Mouse (Mus musculus): ENCODE results near the gene Mapk1. TPM values are rescaled to one million over a fixed set of nuclear protein-coding genes. Genes with fewer than 3 reads are reported as not detected.

Mapk1 gene
- polyA plus RNA-seq, 1 experiment from 2014 or later, result 196 TPM

DNA sequence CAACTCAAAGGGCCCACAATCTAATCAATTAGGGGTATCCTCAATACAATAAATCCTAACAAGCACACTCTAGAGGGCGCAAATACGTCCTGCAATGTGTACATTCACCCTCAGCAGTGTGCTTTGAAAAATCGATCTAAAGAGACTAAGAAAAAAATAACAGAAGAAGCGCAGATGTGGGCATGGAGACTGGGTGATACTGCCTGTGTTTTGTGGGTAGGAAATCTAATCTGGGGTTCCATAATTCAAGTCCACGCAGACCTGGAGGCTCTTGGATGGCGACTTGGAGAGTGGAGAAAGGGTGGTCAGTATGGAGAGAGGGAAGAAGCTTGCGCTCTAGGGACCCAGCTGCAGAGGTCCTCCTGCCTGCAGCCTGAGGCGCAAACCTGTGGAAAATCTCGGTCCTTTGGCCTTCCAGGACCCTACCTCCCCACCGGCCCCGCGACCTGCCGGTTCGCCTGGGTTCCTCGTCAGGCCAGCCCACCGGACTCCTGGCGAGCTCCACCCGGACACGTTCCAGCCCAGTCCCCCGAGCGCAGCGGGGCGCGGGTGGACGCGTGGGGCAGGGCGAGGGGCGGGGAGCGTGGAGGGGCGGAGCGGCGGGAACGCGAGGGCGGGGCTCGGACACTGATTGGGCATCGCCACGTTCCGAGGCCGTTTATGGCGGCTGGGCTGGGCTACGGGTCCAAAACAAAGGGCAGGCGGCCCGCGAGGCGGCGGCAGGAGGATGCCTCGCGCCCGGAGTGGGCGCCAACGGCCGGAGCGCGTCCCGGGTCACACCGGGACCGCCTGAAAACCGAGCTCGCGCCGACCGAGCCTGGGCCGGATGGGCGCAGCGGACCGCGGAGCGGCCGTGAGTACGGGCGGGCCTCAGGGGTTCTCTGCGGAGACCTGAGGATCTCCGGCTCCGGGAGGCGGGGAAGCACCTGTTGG lies 86.6 kb downstream of the Mapk1 start, which contains the start of gene Ypel1:
Ypel1 (plus strand) TSS at position 186 of the 933 bp plus-strand sequence.
- WGBS, result under 1% methylated on average over 74 of the region's 76 CpGs

DNA sequence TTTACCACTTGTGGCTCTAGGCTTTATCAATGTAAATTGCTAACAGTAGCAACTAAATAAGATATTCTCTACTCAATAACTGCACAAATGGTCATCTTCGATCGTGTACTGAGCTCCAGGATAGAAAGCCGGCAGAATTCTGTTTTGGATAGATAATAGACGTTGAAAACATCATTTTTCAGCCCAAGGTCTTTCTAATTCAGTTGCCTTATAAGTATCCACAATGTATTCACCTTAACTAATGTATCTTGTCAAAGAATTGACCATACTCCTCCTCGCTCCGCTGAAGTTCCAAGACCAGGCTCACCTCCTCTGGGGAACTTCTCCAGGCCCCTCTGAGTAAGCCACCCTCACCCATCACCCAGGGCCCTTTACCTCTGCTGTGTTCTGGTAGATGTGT lies 87.5 kb downstream of the Mapk1 start:
- no peak; the same call in 1 of the 2 replicates for ATAC-seq
- peaks cover 6% of the 10 kb centered on the region; the same call in 1 of the 2 replicates for H3K36me3 ChIP-seq (ENCODE audit: control insufficient read depth, insufficient read depth)
- peak overlapping the region; percentile 69 for H3K4me2 ChIP-seq (ENCODE audit: low read length)
- no peak overlapping the region for H3K27ac ChIP-seq (ENCODE audit: low read length)
- 35% methylated on average over 6 of the region's 6 CpGs for WGBS
- peak overlapping the region; percentile 88 for H3K4me3 ChIP-seq (replicated peaks; ENCODE audit: low read length)
- H3K27me3 ChIP-seq (replicated peaks; ENCODE audit: control insufficient read depth, insufficient read depth, low read length), result no peaks in the 10 kb centered on the region
- H3K9ac ChIP-seq (replicated peaks; ENCODE audit: low read depth, low read length), result peak overlapping the region; percentile 90
- H3K9me3 ChIP-seq (ENCODE audit: control insufficient read depth, low read length), result no peaks in the 10 kb centered on the region
- peaks cover 29% of the 10 kb centered on the region for H3K4me1 ChIP-seq (replicated peaks; ENCODE audit: control insufficient read depth, insufficient read depth, low read length)

More for the DNA sequence above, 86.6 kb downstream of the Mapk1 start, which contains the start of gene Ypel1:
- Histone ChIP-seq H3K4me3 (replicated peaks; ENCODE audit: low read length) (peak within 1 kb of the TSS; percentile 88), H3K9me3 (ENCODE audit: control insufficient read depth, low read length) (no peaks in the 10 kb centered on the region), H3K9ac (replicated peaks; ENCODE audit: low read depth, low read length) (peak within 1 kb of the TSS; percentile 90), H3K36me3 (ENCODE audit: control insufficient read depth, insufficient read depth) (no peaks in the 10 kb centered on the region), H3K27me3 (replicated peaks; ENCODE audit: control insufficient read depth, insufficient read depth, low read length) (no peaks in the 10 kb centered on the region), H3K4me2 (ENCODE audit: low read length) (peak within 1 kb of the TSS; percentile 69), H3K27ac (ENCODE audit: low read length) (peak within 1 kb of the TSS; percentile 96), H3K4me1 (replicated peaks; ENCODE audit: control insufficient read depth, insufficient read depth, low read length) (peaks cover 28% of the 10 kb centered on the region)
- peak; percentile 95 for ATAC-seq

DNA sequence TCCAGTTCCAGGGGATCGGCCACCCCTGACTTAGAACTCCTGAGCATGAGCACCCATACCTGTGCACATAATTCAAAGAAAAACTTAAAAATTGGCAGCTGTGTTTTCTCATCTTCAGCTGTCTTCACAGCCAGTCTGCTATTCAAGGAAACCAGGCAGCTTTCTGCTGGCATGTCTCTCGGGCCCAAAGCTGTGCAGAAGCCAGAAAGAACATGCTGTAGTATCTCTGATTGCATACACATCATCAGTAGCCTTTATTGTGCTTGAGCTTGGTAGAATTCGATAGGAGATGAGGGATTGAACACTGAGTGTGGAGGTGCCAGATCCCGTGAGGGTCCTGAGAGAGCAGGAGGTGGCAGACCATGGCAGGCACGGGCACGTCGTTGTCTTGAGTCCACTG lies 89.8 kb downstream of the Mapk1 start:
- H3K27ac ChIP-seq (ENCODE audit: low read length), result peak overlapping the region; percentile 39
- no peak overlapping the region for H3K9ac ChIP-seq (replicated peaks; ENCODE audit: low read depth, low read length)
- no peaks in the 10 kb centered on the region for H3K27me3 ChIP-seq (replicated peaks; ENCODE audit: control insufficient read depth, insufficient read depth, low read length)
- ATAC-seq, result no peak
- peaks cover 34% of the 10 kb centered on the region for H3K4me1 ChIP-seq (replicated peaks; ENCODE audit: control insufficient read depth, insufficient read depth, low read length)
- peaks cover 8% of the 10 kb centered on the region; the same call in 1 of the 2 replicates for H3K36me3 ChIP-seq (ENCODE audit: control insufficient read depth, insufficient read depth)
- WGBS, result 89% methylated on average over 7 of the region's 7 CpGs
- no peak overlapping the region for H3K4me3 ChIP-seq (replicated peaks; ENCODE audit: low read length)
- H3K9me3 ChIP-seq (ENCODE audit: control insufficient read depth, low read length), result no peaks in the 10 kb centered on the region
- no peak overlapping the region for H3K4me2 ChIP-seq (ENCODE audit: low read length)

DNA sequence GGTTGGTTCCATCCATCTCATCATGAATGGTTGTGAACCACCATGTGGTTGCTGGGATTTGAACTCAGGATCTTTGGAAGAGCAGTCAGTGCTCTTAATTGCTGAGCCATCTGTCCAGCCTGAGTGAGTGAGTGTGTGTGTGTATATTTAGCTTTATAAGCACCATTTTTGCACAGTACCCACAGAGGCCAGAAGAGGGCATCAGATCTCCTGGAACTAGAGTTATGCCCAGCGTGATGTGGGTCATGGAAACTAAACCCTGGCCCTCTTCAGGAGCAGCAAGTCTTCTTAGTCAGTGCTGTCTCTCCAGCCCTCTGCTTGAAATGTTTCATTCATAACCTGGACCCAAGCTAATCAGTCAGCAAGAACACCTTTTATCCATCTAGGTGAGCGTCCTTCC lies 93.1 kb downstream of the Mapk1 start:
- 93% methylated on average over 2 of the region's 2 CpGs for WGBS
- ATAC-seq, result no peak
- H3K4me1 ChIP-seq (replicated peaks; ENCODE audit: control insufficient read depth, insufficient read depth, low read length), result peaks cover 30% of the 10 kb centered on the region
- H3K9ac ChIP-seq (replicated peaks; ENCODE audit: low read depth, low read length), result no peak overlapping the region
- no peak overlapping the region for H3K4me2 ChIP-seq (ENCODE audit: low read length)
- H3K36me3 ChIP-seq (ENCODE audit: control insufficient read depth, insufficient read depth), result peaks cover 11% of the 10 kb centered on the region
- no peak overlapping the region for H3K27ac ChIP-seq (ENCODE audit: low read length)
- H3K9me3 ChIP-seq (ENCODE audit: control insufficient read depth, low read length), result no peaks in the 10 kb centered on the region
- no peaks in the 10 kb centered on the region for H3K27me3 ChIP-seq (replicated peaks; ENCODE audit: control insufficient read depth, insufficient read depth, low read length)
- no peak overlapping the region for H3K4me3 ChIP-seq (replicated peaks; ENCODE audit: low read length)

DNA sequence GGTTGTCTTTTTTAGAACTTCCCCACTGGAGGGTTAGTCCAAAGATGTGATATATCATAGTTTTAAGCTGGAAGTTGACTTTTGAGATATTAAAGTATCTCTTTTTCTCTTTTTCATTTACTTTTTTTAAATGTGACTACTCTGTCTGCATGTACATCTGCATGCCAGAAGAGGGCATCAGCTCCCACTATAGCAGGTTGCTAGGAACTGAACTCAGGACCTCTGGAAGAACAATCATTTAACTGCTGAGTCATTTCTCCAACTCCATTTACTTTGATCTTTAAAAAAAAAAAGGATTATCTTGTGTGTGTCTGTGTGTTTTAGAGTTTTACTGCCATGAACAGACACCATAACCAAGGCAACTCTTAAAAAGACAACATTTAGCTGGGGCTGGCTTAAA lies 93.7 kb downstream of the Mapk1 start:
- Histone ChIP-seq H3K4me1 (replicated peaks; ENCODE audit: control insufficient read depth, insufficient read depth, low read length) (peaks cover 26% of the 10 kb centered on the region), H3K4me3 (replicated peaks; ENCODE audit: low read length) (no peak overlapping the region), H3K27me3 (replicated peaks; ENCODE audit: control insufficient read depth, insufficient read depth, low read length) (no peaks in the 10 kb centered on the region), H3K36me3 (ENCODE audit: control insufficient read depth, insufficient read depth) (peaks cover 11% of the 10 kb centered on the region), H3K27ac (ENCODE audit: low read length) (no peak overlapping the region), H3K9me3 (ENCODE audit: control insufficient read depth, low read length) (no peaks in the 10 kb centered on the region), H3K4me2 (ENCODE audit: low read length) (no peak overlapping the region), H3K9ac (replicated peaks; ENCODE audit: low read depth, low read length) (no peak overlapping the region)
- ATAC-seq, result no peak

- no peak overlapping the region for H3K4me3 ChIP-seq (replicated peaks; ENCODE audit: low read length)
- no peaks in the 10 kb centered on the region for H3K9me3 ChIP-seq (ENCODE audit: control insufficient read depth, low read length)
- H3K36me3 ChIP-seq (ENCODE audit: control insufficient read depth, insufficient read depth), result peaks cover 21% of the 10 kb centered on the region
- H3K4me2 ChIP-seq (ENCODE audit: low read length), result no peak overlapping the region
- H3K9ac ChIP-seq (replicated peaks; ENCODE audit: low read depth, low read length), result no peak overlapping the region
- WGBS, result 30% methylated on average over 7 of the region's 7 CpGs
- H3K4me1 ChIP-seq (replicated peaks; ENCODE audit: control insufficient read depth, insufficient read depth, low read length), result peaks cover 20% of the 10 kb centered on the region
- no peaks in the 10 kb centered on the region for H3K27me3 ChIP-seq (replicated peaks; ENCODE audit: control insufficient read depth, insufficient read depth, low read length)
- 0 out of 2 replicates have a peak overlapping the region, but pooled peaks have one; percentile 17 for H3K27ac ChIP-seq (ENCODE audit: low read length)
- peak; percentile 60 for ATAC-seq
Measured at GRCm38 (mm10) chr16:17078101-17078500, 94.9 kb downstream of the Mapk1 start.

DNA sequence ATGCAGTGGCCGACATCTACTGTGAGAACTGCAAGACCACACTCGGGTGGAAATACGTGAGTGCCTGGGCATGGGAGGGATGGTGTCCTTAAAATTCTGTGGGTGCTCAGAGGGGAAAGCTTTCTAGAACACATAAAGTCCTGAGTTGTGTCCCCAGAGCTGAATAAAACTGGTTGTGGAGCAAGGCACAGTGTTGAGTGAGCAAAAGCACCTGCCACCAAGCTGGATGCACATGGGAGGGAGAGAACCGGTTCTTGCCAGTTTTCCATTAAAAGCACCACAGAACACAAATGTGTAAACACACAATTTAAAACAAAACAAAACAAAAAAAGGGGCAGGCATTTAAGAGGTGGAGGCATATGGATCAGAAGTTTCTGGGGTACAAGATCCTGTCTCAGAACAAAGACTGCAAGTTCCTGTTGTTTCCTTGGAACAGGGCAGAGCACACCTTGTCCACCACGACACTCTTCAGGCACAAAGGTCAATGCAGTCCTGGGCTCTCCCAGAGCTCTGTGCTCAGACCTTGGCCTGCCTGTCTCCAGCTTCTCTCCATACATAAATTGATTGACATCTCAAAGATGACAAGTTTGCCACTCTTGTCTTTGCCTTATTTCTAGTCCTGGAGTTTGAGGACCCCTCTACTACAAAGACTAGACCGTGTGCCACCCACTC lies 99.1 kb downstream of the Mapk1 start:
- H3K27me3 ChIP-seq (replicated peaks; ENCODE audit: control insufficient read depth, insufficient read depth, low read length), result no peaks in the 10 kb centered on the region
- H3K9me3 ChIP-seq (ENCODE audit: control insufficient read depth, low read length), result no peaks in the 10 kb centered on the region
- peaks cover 7% of the 10 kb centered on the region for H3K4me1 ChIP-seq (replicated peaks; ENCODE audit: control insufficient read depth, insufficient read depth, low read length)
- H3K36me3 ChIP-seq (ENCODE audit: control insufficient read depth, insufficient read depth), result peaks cover 42% of the 10 kb centered on the region
- H3K4me2 ChIP-seq (ENCODE audit: low read length), result no peak overlapping the region
- H3K27ac ChIP-seq (ENCODE audit: low read length), result no peak overlapping the region
- 86% methylated on average over 6 of the region's 6 CpGs for WGBS
- no peak overlapping the region for H3K9ac ChIP-seq (replicated peaks; ENCODE audit: low read depth, low read length)
- no peak overlapping the region for H3K4me3 ChIP-seq (replicated peaks; ENCODE audit: low read length)
- ATAC-seq, result no peak

- Histone ChIP-seq H3K27me3 (replicated peaks; ENCODE audit: control insufficient read depth, insufficient read depth, low read length) (no peaks in the 10 kb centered on the region), H3K4me3 (replicated peaks; ENCODE audit: low read length) (no peak overlapping the region), H3K9me3 (ENCODE audit: control insufficient read depth, low read length) (no peaks in the 10 kb centered on the region), H3K4me1 (replicated peaks; ENCODE audit: control insufficient read depth, insufficient read depth, low read length) (no peaks in the 10 kb centered on the region), H3K9ac (replicated peaks; ENCODE audit: low read depth, low read length) (no peak overlapping the region), H3K27ac (ENCODE audit: low read length) (no peak overlapping the region), H3K36me3 (ENCODE audit: control insufficient read depth, insufficient read depth) (peaks cover 58% of the 10 kb centered on the region), H3K4me2 (ENCODE audit: low read length) (no peak overlapping the region)
- no peak for ATAC-seq
- 93% methylated on average over 4 of the region's 4 CpGs for WGBS
Measured at GRCm38 (mm10) chr16:17085636-17086035, 102.5 kb downstream of the Mapk1 start.

DNA sequence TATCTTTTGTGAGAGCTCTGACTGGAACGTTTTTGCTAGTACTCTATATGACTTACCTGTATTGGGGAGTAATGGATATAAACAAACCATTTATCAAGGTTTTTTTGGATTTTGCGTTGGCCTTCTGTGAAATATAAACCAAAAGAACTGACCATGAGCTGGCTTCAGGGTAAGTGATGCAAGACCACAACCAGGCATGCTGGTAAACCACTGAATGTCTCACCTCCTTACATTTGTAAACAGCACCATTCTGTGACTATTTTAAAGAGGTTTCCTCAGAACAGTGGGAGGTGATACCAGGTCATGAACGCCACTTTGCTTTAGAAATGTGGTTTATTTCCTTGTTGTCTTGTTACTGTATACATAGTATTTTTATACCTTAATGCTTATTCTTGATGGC lies 103.1 kb downstream of the Mapk1 start:
- Histone ChIP-seq H3K4me2 (ENCODE audit: low read length) (no peak overlapping the region), H3K4me1 (replicated peaks; ENCODE audit: control insufficient read depth, insufficient read depth, low read length) (no peaks in the 10 kb centered on the region), H3K9ac (replicated peaks; ENCODE audit: low read depth, low read length) (no peak overlapping the region), H3K27ac (ENCODE audit: low read length) (no peak overlapping the region), H3K9me3 (ENCODE audit: control insufficient read depth, low read length) (no peaks in the 10 kb centered on the region), H3K27me3 (replicated peaks; ENCODE audit: control insufficient read depth, insufficient read depth, low read length) (no peaks in the 10 kb centered on the region), H3K36me3 (ENCODE audit: control insufficient read depth, insufficient read depth) (peaks cover 61% of the 10 kb centered on the region), H3K4me3 (replicated peaks; ENCODE audit: low read length) (no peak overlapping the region)
- 89% methylated on average over 3 of the region's 3 CpGs for WGBS
- ATAC-seq, result no peak
